Mouse (Mus musculus) CH12F3 (cell line): ENCODE data around the gene Tlx1.

Experiments
- in situ Hi-C: fragments of 300-500 bp; cut with MboI; formaldehyde crosslinking; loops from 2 replicates; pipeline ENCODE4 v1.14.3; 2020; ENCODE audit warnings: low sequenced_read_pairs

Gene Tlx1

GRCm38 (mm10) chr19:45150490-45151181 is at the start of gene Tlx1:
Tlx1 (plus strand) TSS chr19:45150680.
- in situ Hi-C loops, result no loop called here

GRCm38 (mm10) chr19:45105591-45105990 is 44.9 kb upstream of the Tlx1 start:
- in situ Hi-C loops, result no loop called here

- in situ Hi-C loops, result no loop called here
Measured at GRCm38 (mm10) chr19:45106689-45107088, 43.8 kb upstream of the Tlx1 start.

DNA sequence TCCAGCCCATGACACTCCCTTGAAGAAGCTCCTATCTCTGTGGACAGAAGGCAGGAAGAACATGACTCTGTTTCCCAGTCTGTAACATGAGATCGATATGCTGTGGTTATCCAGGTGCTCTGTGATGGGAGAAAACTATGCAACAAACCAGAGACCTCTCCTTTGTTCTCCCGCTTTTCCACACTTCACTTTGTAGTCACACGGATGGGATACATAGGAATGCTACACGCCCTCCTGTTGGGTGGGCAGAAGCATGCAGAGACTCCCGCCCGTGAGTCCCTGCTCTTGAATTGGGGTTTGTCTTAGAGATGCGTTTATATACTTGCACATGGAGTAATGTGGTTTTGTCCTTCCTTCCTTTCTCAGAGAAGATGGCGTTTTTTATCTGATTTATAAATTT is 39.8 kb upstream of the Tlx1 start:
- in situ Hi-C loops, result no loop called here

- in situ Hi-C loops, result no loop called here
Measured at GRCm38 (mm10) chr19:45112444-45112843, 38.0 kb upstream of the Tlx1 start.

DNA sequence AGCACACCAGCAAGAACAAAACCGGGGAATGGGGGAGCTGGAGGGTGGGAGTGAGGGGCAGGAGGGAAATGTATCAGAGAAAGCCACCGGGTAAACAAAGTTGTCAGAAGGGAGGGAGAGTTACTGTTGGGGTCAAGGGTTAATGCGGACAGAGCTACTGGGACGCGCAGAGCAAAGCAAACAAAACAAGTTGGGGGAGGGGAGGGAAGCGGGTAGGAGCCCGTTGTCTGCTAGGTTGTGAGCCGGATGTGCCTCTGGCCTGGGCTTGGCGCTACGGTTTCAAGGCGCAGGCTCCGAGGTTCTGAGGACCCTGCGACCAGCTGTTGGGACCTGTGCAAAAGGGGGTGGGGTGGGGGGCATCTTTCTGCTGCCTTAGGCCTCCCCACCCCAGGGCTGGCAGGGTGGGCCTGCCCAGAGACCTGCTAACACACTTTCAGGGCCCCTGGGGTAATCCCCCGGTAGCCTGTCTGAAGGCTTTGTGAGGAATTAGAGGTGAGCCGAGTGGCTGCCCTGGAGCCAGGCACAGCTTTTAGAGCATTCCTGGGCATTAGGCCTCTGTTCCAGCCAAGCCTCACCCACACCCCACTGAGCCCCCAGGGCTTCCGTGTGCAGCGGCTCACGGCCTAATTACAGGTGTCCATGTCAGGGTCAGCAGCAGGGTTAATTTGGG is 36.6 kb upstream of the Tlx1 start:
- in situ Hi-C loops, result no loop called here

DNA sequence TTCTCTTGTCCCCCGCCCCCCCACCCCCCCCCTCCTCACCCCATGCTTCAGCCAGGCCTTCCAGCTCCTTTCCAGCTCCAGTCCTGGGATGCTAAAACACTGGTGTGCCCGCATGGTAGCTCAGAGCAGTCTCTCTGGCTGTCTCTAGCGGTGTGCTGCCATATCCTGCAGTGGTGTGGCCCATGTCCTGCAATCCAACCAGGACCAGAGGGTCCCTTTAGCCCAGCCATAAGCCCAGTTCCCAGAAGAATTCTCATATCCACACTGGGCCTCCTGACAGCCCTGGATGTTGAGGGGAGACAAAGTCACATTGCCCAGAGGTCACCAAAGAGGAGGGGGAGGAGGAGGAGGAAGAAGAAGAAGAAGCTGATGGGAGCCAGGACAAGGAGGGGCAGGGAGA is 35.7 kb upstream of the Tlx1 start:
- in situ Hi-C loops, result no loop called here

DNA sequence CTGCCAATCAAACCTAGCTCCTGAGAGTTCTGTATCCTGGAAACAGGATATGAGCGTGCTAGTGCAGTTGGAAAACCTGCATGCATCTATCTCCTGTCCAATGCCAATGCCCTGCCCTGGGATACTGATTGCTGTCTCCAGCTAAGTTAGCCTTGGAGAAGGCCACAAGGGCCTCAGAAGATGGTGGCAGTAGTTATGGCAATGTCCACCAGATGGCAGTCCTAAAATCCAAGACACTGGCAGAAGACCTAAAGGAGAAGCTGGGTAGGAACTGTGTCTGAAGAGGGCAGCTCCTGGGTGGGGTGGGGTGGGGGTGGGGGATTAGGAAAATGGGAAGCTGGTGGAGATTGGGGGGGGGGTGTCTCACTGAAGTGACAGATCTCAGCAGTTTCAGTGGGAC is 33.7 kb upstream of the Tlx1 start:
- in situ Hi-C loops, result no loop called here

DNA sequence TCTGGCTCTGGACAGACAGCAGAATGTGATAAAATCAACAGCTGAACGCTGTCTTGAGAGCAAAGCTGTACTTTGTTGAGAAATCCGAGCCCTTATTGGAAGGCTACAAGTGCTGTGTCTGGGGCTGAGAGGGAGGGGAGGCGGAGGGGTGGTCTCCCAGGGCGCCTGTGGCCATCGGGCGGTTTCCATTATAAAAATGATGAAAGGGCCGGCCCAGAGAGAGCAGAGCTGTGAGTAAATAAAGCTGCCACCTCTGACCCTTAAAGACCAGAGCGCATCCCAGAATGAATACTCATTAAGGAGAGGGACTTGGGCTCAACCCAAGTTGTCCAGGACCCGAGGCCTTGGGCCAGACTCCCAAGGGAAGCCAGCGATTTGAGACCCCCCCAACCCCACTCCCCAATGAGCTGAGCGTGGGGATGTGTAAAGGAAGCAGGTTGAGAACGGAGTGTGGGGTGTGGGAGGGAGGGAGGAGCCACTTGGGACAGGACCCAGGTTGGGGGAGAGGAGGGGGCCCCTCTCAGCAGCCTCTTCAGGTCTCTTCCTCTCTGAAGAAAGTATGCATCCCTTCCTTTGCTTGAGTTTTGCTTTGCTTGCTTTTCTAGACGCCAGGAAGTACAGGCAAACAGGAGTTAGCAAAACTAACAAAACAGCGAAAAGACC is 18.4 kb upstream of the Tlx1 start:
- in situ Hi-C loops, result no loop called here

GRCm38 (mm10) chr19:45142531-45142930 is 7.9 kb upstream of the Tlx1 start:
- in situ Hi-C loops, result no loop called here

DNA sequence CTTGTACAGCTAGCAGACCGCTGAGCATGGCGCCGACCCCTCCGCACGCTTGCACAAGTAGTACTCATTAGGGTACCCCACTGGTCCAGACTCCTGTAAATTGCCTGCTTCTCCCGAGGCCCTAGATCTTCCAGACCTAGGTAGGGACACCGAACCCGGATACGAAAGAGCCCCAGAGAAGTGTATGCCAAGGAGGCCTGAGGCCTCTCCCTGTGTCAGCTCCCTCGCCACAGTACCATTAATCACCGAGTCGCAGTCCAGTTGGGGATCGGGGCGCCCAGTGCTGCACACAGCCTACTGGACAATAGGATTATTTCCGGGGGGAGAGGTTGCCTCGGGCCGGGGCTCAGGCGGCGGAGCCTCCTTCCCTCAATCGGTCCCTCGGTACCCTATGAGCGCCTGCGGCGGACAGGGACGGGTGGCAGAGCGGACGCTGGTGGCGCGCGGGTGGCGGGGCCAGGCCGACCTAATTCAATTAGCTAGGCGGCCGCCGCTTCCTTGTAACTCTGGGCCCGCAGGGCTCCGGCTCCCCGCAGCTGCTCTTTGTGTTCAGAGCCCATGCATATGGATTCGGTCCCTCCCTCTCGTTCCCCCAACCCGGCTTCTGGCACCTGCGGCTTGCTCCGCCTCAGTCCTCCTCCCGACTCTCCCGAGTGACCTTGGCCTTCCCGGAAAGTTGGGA is 7.1 kb upstream of the Tlx1 start:
- in situ Hi-C loops, result no loop called here

- in situ Hi-C loops, result no loop called here
Measured at GRCm38 (mm10) chr19:45147071-45147470, 3.4 kb upstream of the Tlx1 start.

DNA sequence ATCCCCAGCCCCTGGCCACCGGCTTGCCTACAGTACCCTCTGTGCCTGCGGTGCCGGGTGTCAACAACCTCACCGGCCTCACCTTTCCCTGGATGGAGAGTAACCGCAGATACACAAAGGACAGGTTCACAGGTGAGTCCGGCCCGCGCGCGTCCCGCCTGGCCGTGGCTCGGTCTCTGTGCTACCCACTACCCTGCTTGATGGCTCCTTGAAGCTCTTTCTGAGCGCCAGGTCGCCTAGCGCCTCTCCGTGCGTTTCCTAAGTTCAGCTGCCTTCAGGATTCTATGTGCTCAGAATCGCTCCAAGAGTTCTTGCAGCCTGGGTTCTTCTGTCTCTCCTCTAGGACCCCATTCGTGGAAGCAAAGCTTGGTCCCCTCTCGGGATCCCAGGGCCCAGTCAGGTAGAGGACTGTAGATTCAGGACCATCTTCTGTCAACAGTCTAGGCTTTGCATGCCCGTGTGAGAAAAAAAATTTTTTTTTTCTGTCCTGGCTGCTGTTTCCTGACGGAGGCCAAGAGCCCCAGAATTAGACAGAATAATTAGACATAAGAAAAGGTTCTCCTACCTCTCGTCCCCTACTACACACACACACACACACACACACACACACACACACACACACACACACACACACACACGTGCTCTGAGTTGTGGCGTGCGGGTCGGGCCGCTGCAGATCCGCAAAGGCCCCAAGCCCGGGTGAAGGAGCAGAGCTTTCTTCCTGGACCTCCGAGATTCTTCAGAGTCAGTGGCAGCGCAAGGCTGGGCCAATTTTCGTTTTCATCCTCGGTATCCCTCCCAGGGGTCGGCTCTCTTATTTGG is 1.1 kb downstream of the Tlx1 start:
- in situ Hi-C loops, result no loop called here

DNA sequence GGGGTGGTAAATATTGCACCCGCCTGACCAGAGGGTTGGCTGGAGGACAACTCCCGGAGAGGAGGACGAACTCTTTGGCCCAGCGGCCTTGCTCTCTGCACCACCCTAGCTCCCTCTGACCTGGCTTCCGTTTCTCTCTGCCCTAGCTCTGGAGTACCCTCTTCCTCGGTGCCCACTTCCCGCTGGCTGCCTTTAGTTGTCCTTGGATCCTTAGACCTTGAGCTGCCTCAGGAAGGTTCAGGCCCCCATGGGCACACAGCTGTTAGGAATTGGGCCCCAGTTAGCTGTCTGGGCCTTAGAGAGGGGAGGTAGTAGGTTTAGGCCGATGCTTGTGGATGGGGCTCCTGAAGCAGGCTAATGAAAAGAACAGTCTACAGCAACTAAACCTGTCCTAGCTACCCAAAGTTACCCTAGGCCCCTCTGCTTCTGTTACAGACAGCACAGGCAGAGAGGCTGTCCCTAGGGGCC is 1.7 kb downstream of the Tlx1 start:
- in situ Hi-C loops, result no loop called here

- in situ Hi-C loops, result no loop called here
Measured at GRCm38 (mm10) chr19:45153311-45154058, 3.0 kb downstream of the Tlx1 start.

DNA sequence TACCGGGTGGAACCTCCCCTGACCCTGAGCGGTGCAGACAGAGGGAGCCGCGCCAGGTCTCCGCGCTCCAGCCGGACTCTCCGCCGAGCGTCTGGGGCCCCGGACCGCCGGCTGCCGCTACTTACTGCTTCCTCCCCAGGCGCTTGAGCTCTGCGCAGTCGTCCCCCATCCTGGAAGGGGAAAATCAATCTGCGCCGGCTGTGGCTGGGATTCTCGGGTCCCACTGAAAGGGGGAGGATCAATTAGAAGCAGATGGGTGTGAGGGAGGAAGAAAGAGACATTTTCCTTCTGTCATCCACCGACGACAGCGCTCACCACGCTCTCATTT is 3.5 kb downstream of the Tlx1 start:
- in situ Hi-C loops, result no loop called here

DNA sequence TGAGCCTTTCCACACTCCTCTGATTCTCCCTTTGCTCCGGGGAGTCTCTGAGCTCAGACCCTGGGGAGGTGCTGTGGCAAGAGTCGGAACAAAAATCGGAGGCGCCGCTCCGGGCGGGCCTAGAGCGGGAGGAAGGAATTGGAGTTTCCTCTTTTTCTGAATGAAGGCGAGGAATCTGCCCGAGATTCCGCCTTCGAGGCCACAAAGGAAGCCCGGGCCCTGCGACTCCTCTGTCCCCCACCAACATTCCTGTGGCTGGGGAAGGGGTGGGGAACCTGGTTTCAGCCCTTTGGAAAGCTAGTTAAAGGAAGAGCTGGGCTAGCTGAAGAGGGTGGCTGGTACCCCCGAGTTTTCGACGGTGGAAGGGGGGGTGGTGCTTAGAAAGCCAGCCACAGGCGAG is 4.0 kb downstream of the Tlx1 start:
- in situ Hi-C loops, result no loop called here

DNA sequence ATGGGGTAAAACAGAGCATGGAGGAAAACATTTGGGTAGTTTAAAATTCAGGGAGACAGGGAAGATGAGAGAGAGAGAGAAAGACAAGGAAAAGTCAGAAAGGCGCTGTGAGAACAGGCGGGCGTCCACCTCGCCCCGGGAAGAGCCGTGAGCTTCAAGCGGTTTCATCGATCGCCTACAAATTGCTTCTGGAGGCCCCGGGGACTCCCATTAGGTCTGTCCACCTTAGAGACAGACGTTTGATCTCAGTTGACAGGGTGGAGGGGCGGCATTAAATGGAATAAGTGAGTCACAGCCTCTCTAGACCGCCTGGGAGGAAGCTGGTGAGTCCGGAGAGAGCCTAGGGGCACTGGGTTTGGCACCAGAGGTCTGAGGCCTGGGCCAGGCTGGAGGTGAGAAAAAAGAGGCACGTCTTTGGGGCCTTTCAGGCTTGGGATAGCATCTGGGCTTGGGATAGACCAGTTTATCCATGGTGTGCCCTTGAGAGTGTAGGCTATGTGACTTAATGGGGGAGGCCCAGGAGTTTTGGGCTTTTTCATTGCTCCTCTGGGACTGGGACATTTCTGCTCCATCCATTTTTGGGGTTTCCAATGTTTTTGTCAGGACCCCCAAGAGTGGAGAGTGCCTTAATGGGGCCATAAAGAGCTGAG is 4.8 kb downstream of the Tlx1 start:
- in situ Hi-C loops, result no loop called here

GRCm38 (mm10) chr19:45155791-45156186 is 5.3 kb downstream of the Tlx1 start:
- in situ Hi-C loops, result no loop called here

GRCm38 (mm10) chr19:45156381-45156780 is 5.9 kb downstream of the Tlx1 start:
- in situ Hi-C loops, result no loop called here
